Mouse (Mus musculus): ENCODE data around the gene Kcnab1.

DNA sequence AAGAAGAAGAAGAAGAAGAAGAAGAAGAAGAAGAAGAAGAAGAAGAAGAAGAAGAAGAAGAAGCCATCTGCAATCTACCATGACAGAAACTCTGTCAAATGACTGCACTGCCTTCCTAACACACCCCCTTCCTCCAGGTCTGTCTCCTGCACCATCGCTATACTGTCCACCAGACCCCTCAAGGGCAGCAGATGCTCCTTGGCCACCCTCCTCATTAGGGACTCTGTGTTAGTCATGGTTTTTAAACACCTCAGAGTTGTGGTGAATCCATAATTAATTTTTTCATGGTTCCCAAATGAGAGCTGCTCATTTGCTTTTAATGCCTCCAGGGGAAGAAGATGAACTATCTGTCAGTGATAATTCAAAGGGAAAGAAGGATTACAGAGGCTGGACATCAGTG, 121.8 kb downstream of the Kcnab1 start:
- no peak for TF ChIP-seq CTCF (IDR thresholded peaks at IDR 0.05; ENCODE audit: low read depth)
- TF ChIP-seq EP300 (optimal IDR thresholded peaks at IDR 0.05) = no peak

Measured in stomach, postnatal 0 days (tissue).